Mouse (Mus musculus): ENCODE data around the gene Tnfrsf26.
"Not testable (repeated sequence)": the region's sequence is repeated elsewhere in the genome, so short reads cannot be mapped to it uniquely, and the experiment has no call there.

The Tnfrsf26 gene

DNA sequence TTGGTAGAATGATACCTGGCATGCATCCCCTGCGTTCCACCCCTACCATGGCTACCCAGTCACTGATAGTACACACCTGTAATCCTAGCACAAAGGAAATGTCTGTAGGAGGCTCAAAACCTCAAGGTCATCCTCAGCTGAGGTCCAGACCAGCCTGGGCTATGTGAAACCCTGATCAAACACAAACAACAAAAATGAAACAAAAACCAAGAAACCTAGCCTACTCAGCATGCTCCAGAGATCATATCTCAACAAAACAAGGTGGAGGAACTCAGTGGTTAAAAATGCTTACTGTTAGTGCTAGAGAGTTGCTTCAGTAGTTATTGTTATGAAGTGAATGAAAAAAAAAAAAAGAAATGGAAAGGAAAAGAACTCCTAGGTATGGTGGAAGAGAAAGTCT is at the start of gene Tnfrsf26:
TSS of gene Tnfrsf26 (minus strand) at position 183 of the 400 bp plus-strand sequence.
- no peak for DNase-seq (ENCODE audit: low read depth in 1 of 2, low spot score in 2 of 2)

GRCm38 (mm10) chr7:143666427-143667311 is 38.1 kb upstream of the Tnfrsf26 start:
- DNase-seq (ENCODE audit: low read depth in 1 of 2, low spot score in 2 of 2), result no peak

GRCm38 (mm10) chr7:143663470-143663869 is 34.9 kb upstream of the Tnfrsf26 start:
- DNase-seq (ENCODE audit: low read depth in 1 of 2, low spot score in 2 of 2), result no peak

DNA sequence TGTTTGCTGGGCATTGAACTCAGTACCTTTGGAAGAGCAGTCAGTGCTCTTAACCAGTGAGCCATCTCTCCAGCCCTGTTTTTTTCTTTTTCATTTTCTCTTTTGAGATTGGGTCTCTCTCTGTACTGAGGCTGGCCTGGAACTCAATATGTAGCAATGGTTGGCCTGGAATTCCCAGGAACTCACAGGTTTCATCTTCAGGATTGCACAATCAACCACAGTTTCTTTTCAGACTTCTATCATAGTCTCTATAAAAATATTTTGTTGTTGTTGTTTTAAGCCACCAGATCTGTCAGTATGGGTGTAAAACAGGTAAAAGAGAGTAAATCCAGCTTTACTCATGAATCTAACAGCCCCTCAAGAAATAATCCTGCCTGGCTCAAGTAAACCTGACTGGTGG is 32.3 kb upstream of the Tnfrsf26 start:
- no peak for DNase-seq (ENCODE audit: low read depth in 1 of 2, low spot score in 2 of 2)

DNA sequence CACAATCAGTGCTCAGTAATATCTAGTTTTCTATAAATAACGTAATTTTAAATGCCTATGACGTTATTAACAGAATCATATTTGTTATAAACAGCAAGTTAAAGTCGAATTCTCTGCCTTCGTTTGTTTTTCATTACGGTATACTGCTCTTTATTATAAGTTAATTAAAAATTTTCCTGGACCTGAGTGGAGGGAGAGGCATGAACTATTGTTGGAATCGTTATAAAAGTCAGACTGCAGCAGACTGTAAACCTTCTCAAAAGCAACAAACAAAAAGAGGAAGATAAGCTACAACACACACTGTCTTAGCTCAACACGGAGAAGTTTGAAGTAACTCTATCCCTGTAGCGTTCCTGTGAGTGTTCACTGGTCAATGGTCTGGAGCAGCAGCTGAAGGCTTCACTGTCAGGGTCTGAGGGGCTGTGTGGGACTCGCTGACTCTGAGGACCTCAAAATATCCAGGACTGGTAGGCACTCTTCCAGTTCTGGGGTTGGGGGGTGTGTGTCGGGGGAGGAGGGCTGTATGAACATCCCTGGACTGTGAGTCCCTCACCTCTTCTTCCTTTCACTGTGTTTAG is 21.3 kb upstream of the Tnfrsf26 start:
- not testable (repeated sequence) for DNase-seq (ENCODE audit: low read depth in 1 of 2, low spot score in 2 of 2)

DNA sequence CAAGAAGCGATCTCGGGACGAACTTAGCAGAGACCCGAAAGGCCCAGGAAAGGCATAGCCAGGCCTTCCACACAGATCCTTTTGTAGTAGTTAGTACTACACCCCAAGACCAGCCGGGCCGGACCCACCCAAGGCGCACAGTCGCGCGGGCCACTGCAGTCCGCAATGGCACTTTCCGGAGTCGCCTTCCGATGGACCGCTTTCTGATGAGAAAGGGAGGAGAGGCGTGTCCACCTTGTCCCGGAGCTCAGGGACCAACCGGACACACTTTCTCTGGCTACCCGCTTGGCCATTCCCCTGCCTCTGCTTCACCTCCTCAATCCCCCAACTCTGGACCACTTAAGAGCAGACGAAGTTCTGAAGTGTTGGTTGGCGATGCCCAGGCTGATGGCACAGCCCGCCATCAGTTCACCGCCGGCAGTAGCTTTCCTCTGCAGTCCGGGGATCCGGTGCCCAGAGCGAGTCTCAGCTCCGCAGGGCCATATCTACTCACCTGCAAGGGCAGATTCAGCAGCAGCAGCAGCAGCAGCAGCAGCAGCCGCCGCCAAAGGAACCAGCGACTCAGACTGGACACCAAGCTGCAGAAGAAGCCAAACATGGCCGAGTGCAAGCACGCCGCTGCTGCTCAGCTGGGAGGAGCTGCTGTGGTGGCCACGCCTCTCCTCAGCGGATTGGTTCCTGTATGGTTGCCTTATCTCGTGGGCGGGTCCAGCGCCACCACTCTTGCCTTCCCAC is 20.7 kb upstream of the Tnfrsf26 start, which contains the start of gene Tnfrsf22:
TSS of gene Tnfrsf22 (minus strand) at position 628 of the 735 bp plus-strand sequence.
- DNase-seq (ENCODE audit: low read depth in 1 of 2, low spot score in 2 of 2), result peak; percentile 52 to 58

GRCm38 (mm10) chr7:143643949-143644348 is 15.4 kb upstream of the Tnfrsf26 start:
- not testable (repeated sequence) for DNase-seq (ENCODE audit: low read depth in 1 of 2, low spot score in 2 of 2)

GRCm38 (mm10) chr7:143636674-143637073 is 8.2 kb upstream of the Tnfrsf26 start:
- no peak for DNase-seq (ENCODE audit: low read depth in 1 of 2, low spot score in 2 of 2)

DNA sequence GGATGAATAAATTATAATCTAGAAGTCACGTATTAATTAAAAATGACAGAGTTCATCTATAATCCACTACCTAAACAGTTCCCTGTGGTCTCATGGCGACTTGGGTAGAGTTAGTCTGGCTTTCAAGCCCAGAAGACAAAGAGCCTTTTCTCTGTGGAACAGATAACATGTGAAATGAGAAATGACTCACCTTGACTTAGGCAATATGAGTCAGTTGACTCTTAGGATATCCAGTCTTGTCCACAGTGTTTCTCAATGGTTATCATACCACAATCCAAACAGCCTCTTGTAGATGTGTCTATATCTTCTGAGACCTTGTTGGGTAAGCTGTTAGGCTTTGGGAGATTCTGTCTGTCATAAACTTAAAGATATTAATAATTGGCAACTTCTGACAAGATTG is 3.0 kb upstream of the Tnfrsf26 start:
- no peak for DNase-seq (ENCODE audit: low read depth in 1 of 2, low spot score in 2 of 2)

- no peak for DNase-seq (ENCODE audit: low read depth in 1 of 2, low spot score in 2 of 2)
These were observed 979 bp upstream of the Tnfrsf26 start for GRCm38 (mm10) chr7:143629501-143629900.

- peak; percentile 6 to 35 for DNase-seq (ENCODE audit: low read depth in 1 of 2, low spot score in 2 of 2)
These were observed 801 bp downstream of the Tnfrsf26 start for GRCm38 (mm10) chr7:143627555-143628286.

- no peak for DNase-seq (ENCODE audit: low read depth in 1 of 2, low spot score in 2 of 2)
These were observed 2.3 kb downstream of the Tnfrsf26 start for GRCm38 (mm10) chr7:143626178-143626577.

DNA sequence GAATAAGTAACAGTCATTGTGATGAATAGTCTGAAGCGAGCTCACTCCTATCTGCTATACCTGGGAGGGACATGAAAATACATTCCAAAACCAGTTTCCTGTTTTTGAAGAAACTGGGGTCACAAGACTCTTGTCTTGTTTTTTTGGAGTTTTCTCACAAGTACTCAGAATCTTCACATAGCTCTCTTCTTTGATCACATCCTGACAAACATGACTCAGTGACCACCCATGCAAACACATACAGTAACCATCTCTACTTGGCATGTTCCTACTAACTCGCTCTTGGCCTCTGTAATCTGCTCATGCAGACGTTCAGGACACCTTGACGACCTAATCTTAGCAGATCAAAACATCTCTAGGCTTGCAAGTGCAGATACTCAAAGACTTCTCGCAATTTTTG is 3.4 kb downstream of the Tnfrsf26 start:
- no peak for DNase-seq (ENCODE audit: low read depth in 1 of 2, low spot score in 2 of 2)

DNA sequence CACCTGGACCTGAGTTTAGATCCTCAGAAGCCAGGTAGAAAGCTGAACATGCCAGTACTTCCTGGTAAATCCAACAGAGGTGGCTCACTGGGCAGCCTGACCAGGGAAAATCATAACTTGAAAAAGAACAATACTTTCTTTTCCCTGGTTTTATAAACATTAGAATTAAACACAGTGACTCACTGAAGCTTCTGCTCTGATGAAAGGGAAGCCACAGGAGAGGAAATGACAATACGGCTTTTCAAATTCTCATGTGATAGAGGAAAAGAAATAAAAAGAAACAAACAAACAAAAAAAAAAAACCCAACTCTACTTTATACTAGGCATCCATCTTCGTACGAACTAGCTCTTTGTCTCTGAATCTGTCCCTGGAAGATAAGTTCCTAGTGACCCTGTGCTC is 4.0 kb downstream of the Tnfrsf26 start:
- no peak for DNase-seq (ENCODE audit: low read depth in 1 of 2, low spot score in 2 of 2)

DNA sequence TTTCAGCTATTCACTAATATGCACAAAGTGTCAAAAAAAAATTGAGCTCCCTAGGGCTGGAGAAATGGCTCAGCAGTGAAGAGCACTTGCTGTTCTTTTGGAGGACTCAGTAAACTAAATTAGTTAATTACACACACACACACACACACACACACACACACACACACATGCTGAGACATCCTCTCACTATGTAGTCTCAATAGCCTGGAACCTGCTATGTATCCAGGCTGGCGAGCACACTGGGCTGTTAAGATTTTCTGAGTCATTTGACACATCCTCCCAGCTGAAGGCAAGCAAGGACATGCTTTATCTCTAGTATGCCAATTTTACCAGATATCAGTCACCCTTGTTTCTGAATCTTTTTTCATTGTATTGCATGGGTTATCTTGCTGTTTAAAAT is 7.6 kb downstream of the Tnfrsf26 start:
- DNase-seq (ENCODE audit: low read depth in 1 of 2, low spot score in 2 of 2), result no peak

DNA sequence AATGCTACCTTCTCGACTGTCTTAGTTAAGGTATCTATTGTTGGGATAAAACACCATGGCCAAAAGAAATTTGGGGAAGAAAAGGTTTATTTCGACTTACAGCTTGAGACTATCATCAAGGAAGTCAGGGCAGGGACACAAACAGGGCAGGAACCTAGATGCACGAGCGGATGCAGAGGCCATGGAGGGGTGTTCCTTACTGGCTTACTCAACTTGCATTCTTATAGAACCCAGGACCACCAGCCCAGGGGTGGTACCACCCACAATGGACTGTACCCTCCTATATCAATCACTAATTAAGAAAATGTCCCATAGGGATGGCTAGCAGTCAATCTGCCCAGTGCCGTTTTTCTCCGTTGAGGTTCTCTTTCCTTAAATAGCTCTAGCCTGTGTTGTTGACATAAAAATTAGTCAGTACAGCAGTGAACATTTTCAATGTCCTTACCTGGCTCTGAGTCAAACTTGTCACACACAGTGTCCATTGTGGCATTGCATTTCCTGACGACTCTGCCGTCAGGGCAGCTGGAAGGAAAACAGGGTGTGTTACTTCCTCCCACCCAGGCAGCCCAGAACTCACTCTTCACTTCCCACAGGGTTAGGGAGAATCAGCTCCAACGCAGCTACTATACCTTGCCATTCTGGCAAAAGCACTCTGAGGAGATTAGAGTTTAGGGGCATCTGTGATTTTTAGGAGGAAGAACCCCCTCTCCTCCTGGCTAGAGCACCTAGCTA is 14.0 kb downstream of the Tnfrsf26 start:
- no peak for DNase-seq (ENCODE audit: low read depth in 1 of 2, low spot score in 2 of 2)

GRCm38 (mm10) chr7:143612215-143612614 is 16.3 kb downstream of the Tnfrsf26 start:
- no peak for DNase-seq (ENCODE audit: low read depth in 1 of 2, low spot score in 2 of 2)

- DNase-seq (ENCODE audit: low read depth in 1 of 2, low spot score in 2 of 2), result no peak
These were observed 23.2 kb downstream of the Tnfrsf26 start for GRCm38 (mm10) chr7:143605321-143605720.

GRCm38 (mm10) chr7:143604889-143605288 is 23.6 kb downstream of the Tnfrsf26 start:
- DNase-seq (ENCODE audit: low read depth in 1 of 2, low spot score in 2 of 2), result no peak

GRCm38 (mm10) chr7:143601705-143602104 is 26.8 kb downstream of the Tnfrsf26 start:
- no peak for DNase-seq (ENCODE audit: low read depth in 1 of 2, low spot score in 2 of 2)

Measured in monocyte, adult 2 months (primary cell).